Mouse (Mus musculus) liver, adult 2 months (tissue): ENCODE measurements around the gene Olfm1. TPM values are rescaled to one million over a fixed set of nuclear protein-coding genes. Genes with fewer than 3 reads are reported as not detected.
A peak's percentile ranks its signal among the peaks of the same experiment; 100 is the strongest.

Experiments
- DNase-seq: peaks from one replicate; pipeline ENCODE4 v3.0.0-alpha.2; 2011; ENCODE audit warnings: low read depth, low spot score; ENCODE audit errors: extremely low read depth
- H3K27ac ChIP-seq: fragments of 200-500 bp; replicated peaks from 2 replicates; pipeline ENCODE4 v1.5.1; 2012; ENCODE audit warnings: low read depth, mild to moderate bottlenecking, control low read depth, inconsistent platforms, low read length; ENCODE audit not compliant: insufficient read depth
- H3K27me3 ChIP-seq: fragments of 200-500 bp; 2 replicates; pipeline ENCODE4 v1.6.1; 2012; ENCODE audit warnings: mild to moderate bottlenecking, moderate library complexity, low read length, inconsistent platforms; ENCODE audit not compliant: control insufficient read depth, insufficient read depth
- H3K36me3 ChIP-seq: fragments of 200-500 bp; 2 replicates; pipeline ENCODE4 v1.6.1; 2012; ENCODE audit warnings: low read length, inconsistent platforms; ENCODE audit not compliant: control insufficient read depth, insufficient read depth
- H3K4me1 ChIP-seq: fragments of 200-500 bp; 2 replicates; pipeline ENCODE4 v1.6.1; 2011; ENCODE audit warnings: low read length; ENCODE audit not compliant: control insufficient read depth, insufficient read depth
- H3K4me3 ChIP-seq: fragments of 200-500 bp; 2 replicates; pipeline ENCODE4 v1.5.1; 2011; ENCODE audit warnings: low read depth, mild to moderate bottlenecking, control low read depth, low read length, moderate library complexity; ENCODE audit not compliant: insufficient read depth
- H3K79me2 ChIP-seq: fragments of 200-500 bp; 2 replicates; pipeline ENCODE4 v1.6.1; 2012; ENCODE audit warnings: inconsistent platforms, mild to moderate bottlenecking, low read length, moderate library complexity; ENCODE audit not compliant: control insufficient read depth, insufficient read depth
- H3K9ac ChIP-seq: fragments of 200-500 bp; 2 replicates; pipeline ENCODE4 v1.6.1; 2012; ENCODE audit warnings: low read depth, mild to moderate bottlenecking, control low read depth, inconsistent platforms, low read length
- CTCF ChIP-seq: fragments of 200-500 bp; IDR thresholded peaks from 2 replicates; pipeline ENCODE4 v1.5.1; 2011; ENCODE audit warnings: low read depth, low read length, control low read depth
- POLR2A ChIP-seq: fragments of 200-500 bp; IDR thresholded peaks from 2 replicates; pipeline ENCODE4 v1.6.1; 2011; ENCODE audit warnings: low read length, control low read depth; ENCODE audit not compliant: insufficient read depth; ENCODE audit errors: extremely low read depth
- WGBS: fragments of 180-500 bp; shearing (Covaris S2); methylation state at CpG from one replicate; pipeline ENCODE4 v1.1.7; 2018; 5-methylcytosine and 5-hydroxymethylcytosine counted together
- polyA plus RNA-seq: library from polyadenylated mRNA; depleted of rRNA; stranded (reverse); fragments of >200 nt; gene quantifications from 2 replicates; pipeline ENCODE4 v1.2.3, GENCODE M21; 2012
- total RNA-seq: library from RNA; depleted of rRNA; stranded (reverse); fragments of >200 nt; gene quantifications from 2 replicates; pipeline ENCODE4 v1.2.3, GENCODE M21; 2014

The Olfm1 gene
- total and polyA plus RNA-seq, 2 experiments: 1.7 to 2.6 TPM

- Histone ChIP-seq H3K4me1 (no peaks in the 10 kb centered on the region), H3K79me2 (no peaks in the 10 kb centered on the region), H3K27ac (no peak overlapping the region), H3K4me3 (no peak overlapping the region), H3K27me3 (no peaks in the 10 kb centered on the region), H3K9ac (no peak overlapping the region), H3K36me3 (no peaks in the 10 kb centered on the region)
- WGBS: 64% methylated on average over 11 of the region's 11 CpGs
- no peak for DNase-seq
- no peak for TF ChIP-seq POLR2A
- no peak for TF ChIP-seq CTCF
Measured at GRCm38 (mm10) chr2:28173225-28174141, 19.3 kb upstream of the Olfm1 start.

DNA sequence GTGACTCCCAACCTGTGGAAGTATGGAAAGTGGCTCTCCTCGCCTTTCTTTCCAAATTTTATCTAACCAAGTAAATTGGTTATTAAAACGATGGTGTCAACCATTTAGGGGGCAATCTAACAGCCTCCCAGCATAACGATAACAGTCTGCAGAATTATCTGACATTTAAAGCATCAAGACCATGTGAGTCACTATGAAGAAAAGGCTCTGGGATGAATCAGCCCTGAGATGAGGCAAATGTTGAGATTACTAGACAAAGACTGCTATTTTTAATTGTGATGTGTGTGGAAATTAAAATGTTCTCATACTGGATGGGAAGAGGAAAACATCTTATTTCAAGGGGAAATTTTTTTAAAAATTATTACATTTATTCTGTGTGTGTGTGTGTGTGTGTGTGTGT lies 18.4 kb upstream of the Olfm1 start:
- Histone ChIP-seq H3K4me1 (no peaks in the 10 kb centered on the region), H3K27ac (no peak overlapping the region), H3K36me3 (no peaks in the 10 kb centered on the region), H3K9ac (no peak overlapping the region), H3K27me3 (no peaks in the 10 kb centered on the region), H3K79me2 (no peaks in the 10 kb centered on the region), H3K4me3 (no peak overlapping the region)
- DNase-seq: no peak
- TF ChIP-seq CTCF (no peak), POLR2A (no peak)
- WGBS: 62% methylated on average over 3 of the region's 3 CpGs

DNA sequence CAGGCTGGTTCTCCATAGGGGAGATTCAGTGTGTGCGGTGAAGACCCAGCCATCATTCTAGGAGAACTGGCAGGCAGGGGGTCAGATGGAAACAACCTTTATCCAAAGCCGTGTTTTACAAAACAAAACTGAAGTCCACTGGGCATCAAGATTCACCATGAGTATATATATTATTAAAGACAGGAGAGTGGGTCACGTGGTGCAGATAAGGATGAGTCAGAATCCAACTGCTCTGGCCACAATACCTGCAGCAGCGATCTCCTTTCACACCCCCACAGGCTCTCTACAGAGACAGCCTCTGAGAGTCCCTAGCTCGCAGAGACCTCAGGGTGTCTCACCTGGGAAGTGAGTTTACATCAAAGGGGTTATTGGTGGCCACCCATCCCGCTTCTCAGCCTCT lies 14.2 kb upstream of the Olfm1 start:
- TF ChIP-seq POLR2A: no peak
- no peak for TF ChIP-seq CTCF
- no peak overlapping the region for H3K27ac ChIP-seq
- no peak overlapping the region for H3K4me3 ChIP-seq
- H3K27me3 ChIP-seq: 0 out of 2 replicates have a peak, but pooled peaks cover 2% of the 10 kb centered on the region
- no peaks in the 10 kb centered on the region for H3K79me2 ChIP-seq
- H3K4me1 ChIP-seq: no peaks in the 10 kb centered on the region
- DNase-seq: no peak
- no peaks in the 10 kb centered on the region for H3K36me3 ChIP-seq
- H3K9ac ChIP-seq: no peak overlapping the region
- WGBS: 70% methylated on average over 6 of the region's 6 CpGs

GRCm38 (mm10) chr2:28180053-28180452 lies 12.7 kb upstream of the Olfm1 start:
- no peak overlapping the region for H3K4me3 ChIP-seq
- WGBS: 69% methylated on average over 3 of the region's 3 CpGs
- no peaks in the 10 kb centered on the region for H3K4me1 ChIP-seq
- H3K36me3 ChIP-seq: no peaks in the 10 kb centered on the region
- no peak overlapping the region for H3K9ac ChIP-seq
- DNase-seq: no peak
- H3K27ac ChIP-seq: no peak overlapping the region
- 0 out of 2 replicates have a peak, but pooled peaks cover 2% of the 10 kb centered on the region for H3K27me3 ChIP-seq
- TF ChIP-seq CTCF (no peak), POLR2A (no peak)
- no peaks in the 10 kb centered on the region for H3K79me2 ChIP-seq

DNA sequence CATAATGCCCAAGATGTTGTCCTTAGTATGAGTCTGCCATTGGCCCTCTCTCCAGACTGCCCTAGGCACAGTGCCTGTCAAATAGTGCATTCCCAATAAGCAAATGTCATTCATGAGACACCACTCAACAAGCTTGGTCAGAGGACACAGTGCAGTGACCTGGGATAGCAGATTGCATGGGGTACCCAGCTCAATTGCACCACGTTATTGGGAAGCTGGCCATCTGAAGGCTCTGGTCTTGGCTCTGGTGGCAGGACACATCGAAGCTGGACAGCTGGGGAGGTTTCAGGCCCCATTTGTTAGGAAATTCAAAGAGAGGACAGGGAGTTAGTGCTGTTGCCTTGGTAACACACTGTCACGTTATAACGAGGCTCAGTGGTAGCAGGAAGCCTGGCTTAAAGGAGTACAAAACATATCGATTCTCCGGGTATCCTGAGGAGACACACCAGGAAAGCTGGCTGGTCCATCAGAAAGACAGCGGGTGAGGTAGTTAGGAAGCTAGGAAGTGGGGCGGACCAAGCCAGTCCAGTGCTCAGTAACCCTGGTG lies 4.3 kb upstream of the Olfm1 start:
- 50% methylated on average over 8 of the region's 8 CpGs for WGBS
- Histone ChIP-seq H3K27me3 (peaks cover 3% of the 10 kb centered on the region), H3K36me3 (no peaks in the 10 kb centered on the region)

DNA sequence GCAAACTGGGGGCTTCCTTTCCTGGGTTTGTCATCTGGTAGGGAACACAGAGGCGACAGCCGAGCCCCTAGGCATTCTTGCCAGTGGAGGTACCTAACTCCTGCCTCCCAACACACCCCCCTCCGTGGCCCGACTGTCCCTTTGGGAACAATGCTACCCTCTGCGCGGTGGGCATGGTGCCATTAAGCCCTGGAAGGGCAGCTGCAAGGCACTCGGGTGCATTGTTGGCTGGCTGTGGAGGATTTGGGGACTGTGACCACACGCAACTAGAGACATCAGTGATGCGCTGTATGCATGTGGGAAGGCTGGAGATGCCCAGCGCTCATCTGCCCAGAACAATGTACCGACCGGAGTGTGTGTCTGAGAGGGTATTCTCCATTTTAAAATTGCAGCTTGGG lies 897 bp downstream of the Olfm1 start:
- Histone ChIP-seq H3K4me3 (no peak overlapping the region), H3K27ac (no peak overlapping the region), H3K4me1 (0 out of 2 replicates have a peak, but pooled peaks cover 2% of the 10 kb centered on the region), H3K9ac (no peak overlapping the region), H3K27me3 (peaks cover 3% of the 10 kb centered on the region), H3K36me3 (no peaks in the 10 kb centered on the region), H3K79me2 (no peaks in the 10 kb centered on the region)
- no peak for DNase-seq
- TF ChIP-seq CTCF (no peak), POLR2A (no peak)
- WGBS: 31% methylated on average over 12 of the region's 12 CpGs

More for the DNA sequence above, 4.3 kb upstream of the Olfm1 start:
- H3K9ac ChIP-seq: no peak overlapping the region
- no peaks in the 10 kb centered on the region for H3K79me2 ChIP-seq
- H3K4me3 ChIP-seq: no peak overlapping the region
- no peaks in the 10 kb centered on the region for H3K4me1 ChIP-seq
- peak; percentile 52 for DNase-seq
- H3K27ac ChIP-seq: no peak overlapping the region
- TF ChIP-seq POLR2A: no peak
- TF ChIP-seq CTCF: no peak
